Mouse (Mus musculus): Measurements from ENCODE around the gene Clk3.

- TF ChIP-seq CTCF (IDR thresholded peaks at IDR 0.05; ENCODE audit: low read depth, low read length) (no peak), GATA1 (IDR thresholded peaks at IDR 0.05; ENCODE audit: borderline replicate concordance, low read length) (no peak), GATA2 (IDR thresholded peaks at IDR 0.05; ENCODE audit: borderline replicate concordance, low read depth, low read length) (no peak), TAL1 (conservative IDR thresholded peaks at IDR 0.05; ENCODE audit: low read depth, low read length) (no peak)
Measured at GRCm38 (mm10) chr9:57764147-57764973, 1.3 kb downstream of the Clk3 start.

All from G1E (cell line).